Mouse (Mus musculus): Measurements from ENCODE around the gene Slc30a7.

- TF ChIP-seq CTCF (IDR thresholded peaks at IDR 0.05; ENCODE audit: control insufficient read depth, insufficient read depth, low read length): no peak
- TF ChIP-seq POLR2A (IDR thresholded peaks at IDR 0.05; ENCODE audit: borderline replicate concordance, control insufficient read depth, low read depth, low read length): no peak
These were observed 32.2 kb downstream of the Slc30a7 start for GRCm38 (mm10) chr3:115974995-115975394.
